Mouse (Mus musculus): ENCODE results near the gene Olfm3.

Gene Olfm3

DNA sequence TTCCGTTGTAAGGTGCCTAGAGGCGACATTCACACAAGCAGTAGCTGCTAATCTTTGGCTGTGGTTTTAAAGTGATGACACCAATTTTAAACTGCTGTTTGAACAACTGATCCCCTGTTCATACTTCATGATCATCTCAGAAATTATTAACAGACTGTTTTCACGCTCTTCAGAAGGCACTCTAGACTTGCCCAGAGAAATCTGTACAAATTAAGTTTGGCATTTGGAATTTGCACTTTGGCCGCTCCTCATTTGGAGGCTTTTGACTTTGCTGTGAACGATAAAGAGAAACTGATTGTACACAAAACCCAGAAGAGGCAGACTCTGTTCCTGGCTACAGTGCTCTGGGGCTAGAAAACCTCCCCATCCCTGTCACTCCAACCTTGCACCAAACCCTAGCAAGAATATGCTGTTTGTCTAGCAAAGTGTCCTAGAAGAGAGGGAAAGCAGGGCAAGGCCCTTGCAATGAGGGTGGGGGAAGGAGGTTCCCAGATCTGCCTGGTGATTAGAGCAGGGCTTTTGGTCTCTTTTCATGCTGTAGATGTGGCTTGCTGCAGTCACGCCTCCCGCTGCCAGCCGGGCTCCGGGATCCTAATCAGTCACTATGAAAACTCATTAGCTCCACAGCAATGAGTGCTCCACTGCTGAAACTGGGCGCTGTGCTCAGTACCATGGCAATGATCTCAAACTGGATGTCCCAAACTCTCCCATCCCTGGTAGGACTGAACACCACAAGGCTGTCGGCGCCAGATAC lies 176.7 kb downstream of the Olfm3 start:
- DNase-seq (ENCODE audit: extremely low spot score, low spot score): peak; percentile 14

DNA sequence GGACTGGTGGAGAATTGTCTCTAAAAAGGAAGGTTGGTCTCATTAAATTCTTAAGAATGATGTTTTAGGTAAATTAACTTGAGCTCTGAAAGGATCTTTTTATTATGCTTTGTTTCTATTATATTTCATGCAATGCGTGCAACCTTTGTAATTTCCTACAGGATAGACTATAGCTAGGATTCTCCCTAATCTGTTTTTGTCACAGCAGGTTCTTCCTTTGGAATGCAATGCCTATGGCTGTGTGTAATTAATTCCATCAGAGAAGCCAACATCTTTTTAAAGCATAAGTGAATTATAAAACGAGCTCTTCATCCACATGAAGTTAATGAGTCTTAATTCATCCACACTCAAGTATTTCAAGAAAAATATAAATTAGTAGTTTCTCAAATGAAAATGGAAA lies 177.5 kb downstream of the Olfm3 start:
- no peak for DNase-seq (ENCODE audit: extremely low spot score, low spot score)

DNA sequence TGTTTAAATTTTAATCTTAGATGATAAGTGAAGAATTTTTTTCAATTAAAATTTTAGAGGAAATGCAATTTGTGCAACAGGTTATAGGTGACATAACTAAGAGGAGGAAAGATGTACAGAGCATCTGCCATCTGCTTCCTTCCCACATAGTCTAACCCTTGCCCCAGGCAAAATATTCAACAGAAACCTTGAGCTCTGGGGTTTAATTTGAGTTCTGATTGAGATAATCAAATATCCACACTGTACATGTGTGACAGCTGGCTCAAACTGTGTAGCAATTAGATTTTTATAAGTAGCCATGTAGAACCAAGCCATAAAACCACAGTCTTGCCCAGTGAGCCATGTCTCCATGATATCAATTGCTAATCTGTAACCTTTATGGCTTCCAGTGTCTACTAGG lies 179.1 kb downstream of the Olfm3 start:
- DNase-seq (ENCODE audit: extremely low spot score, low spot score): no peak

DNA sequence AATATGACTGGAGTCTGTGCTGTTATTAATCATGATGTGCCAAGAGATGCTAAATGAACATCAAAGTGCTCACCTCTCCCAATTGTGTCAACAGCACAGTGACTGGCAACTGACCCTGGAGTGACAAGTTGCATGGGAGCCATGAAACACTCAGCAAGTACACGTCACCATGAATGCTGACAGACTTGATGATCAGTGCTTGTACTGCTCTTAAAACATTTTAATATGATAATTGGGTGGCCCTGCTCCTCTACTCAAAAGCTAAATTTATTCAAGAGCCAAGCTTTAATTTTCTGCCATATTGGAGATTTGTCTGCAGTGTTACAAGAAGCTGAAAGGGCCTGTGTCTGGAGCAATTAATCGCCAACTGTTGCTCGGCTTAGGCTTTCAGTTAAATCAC lies 184.4 kb downstream of the Olfm3 start:
- DNase-seq (ENCODE audit: extremely low spot score, low spot score): no peak

DNA sequence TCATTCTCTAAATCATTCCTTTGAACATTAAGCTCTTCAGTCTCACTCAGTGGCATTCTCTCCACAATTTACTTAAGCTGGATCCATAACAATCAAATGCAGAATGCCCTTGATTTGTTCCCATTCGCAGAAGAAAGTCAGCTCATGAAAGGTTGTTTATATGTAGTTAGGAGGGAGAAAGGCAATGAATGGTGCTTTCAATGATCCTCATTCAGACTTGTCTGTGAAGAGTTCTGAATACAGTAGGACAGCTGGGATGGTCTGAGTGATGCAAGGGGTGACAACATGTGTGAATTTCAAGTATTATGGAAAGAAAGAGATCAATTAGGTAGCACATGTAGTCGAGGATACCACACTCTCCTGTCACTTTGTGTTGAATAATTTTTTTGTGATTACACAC lies 186.8 kb downstream of the Olfm3 start:
- no peak for DNase-seq (ENCODE audit: extremely low spot score, low spot score)

DNA sequence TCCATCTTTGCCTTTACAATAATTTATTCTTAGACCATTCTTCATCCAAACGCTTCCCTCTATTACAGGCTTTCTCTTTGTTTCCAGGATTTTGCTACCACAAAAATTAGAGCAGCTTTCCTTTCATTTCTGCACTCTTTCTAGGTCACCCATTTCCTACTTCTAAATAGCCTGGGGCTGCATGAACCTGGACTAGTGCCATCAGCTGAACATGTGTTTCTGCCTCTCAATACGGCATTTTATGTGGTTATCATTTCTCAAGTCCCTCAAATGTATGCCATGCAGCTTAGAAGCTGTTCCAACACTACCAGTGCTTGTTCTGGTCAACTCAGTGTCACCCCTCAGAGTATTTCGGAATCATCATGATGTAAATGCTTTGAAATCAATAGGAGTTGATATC lies 191.6 kb downstream of the Olfm3 start:
- DNase-seq (ENCODE audit: extremely low spot score, low spot score): no peak

DNA sequence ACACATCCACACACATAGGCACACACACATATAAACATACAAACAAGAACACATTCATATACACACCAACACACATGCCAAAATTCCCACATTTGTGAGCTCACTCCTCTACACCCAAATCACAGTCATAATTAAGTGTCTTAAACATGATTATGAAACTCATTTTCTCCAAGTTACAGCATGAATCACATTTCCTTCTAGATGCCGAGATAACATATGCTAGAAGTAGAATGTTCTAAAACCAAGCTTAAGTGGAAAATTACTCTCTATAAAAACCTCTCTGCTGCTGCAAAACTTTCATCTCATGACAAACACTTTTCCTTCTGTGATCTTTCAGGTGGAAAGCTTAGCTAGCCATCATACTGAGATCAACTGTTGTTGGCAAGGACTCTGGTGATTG lies 195.7 kb downstream of the Olfm3 start:
- no peak for DNase-seq (ENCODE audit: extremely low spot score, low spot score)

DNA sequence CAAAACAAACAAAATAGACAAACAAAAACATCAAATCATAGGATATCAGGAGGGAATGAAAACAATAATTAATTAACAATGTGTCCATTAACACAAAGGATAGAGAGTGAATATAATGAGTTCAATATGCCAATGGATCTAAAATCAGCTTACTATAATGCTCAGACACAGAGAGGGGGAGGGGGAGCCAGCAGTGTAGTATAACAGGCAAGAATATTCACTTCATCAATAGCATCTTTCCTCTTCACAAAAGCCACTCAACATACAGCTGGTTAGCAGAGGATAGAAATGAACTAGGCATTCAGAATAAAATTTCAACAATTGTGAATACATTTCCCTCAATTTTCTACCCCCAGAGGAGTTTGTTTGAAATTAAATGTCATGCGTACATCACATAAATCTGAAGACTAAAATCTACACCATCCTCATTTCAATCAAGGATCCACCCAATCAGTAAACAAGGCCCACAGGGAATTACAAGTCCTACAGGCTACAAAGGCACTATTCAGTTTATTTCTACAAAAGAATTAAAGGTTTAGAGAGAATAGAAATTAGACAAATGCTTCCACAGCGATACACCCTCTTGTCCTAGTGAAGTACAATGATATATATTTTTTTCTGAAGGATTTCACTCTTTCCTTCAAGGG lies 200.4 kb downstream of the Olfm3 start:
- no peak for DNase-seq (ENCODE audit: extremely low spot score, low spot score)

DNA sequence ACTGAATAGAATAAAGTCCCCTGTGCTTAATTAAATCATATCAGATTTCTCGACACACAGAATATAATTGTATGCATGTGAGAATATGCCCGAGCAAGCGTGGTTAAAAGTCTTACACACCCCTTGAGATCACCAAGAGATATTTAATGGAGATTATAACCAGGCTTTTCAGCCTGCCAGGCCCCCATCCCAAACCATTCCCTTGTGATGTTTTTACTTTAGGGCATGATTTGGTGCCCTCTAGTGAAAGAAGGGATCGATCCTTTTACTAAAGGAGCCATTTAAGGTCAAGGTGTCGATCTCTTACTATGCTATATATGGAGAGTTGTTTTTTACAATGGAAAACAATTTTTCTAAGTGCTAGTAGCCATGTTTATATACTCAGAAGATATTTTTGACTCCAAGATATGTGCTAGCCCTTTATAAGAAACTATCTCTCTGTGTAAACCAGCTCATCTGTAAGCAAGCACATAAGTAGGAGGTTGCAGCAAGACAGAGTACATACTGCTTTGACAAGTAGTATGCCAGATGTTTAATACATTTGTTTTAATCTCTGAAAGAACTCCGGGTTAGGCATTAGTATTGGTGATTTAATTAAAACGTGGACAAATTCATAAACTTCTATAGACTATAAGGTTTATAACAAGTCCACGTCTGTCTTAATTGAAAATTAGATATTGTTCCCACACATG lies 201.1 kb downstream of the Olfm3 start:
- no peak for DNase-seq (ENCODE audit: extremely low spot score, low spot score)

DNA sequence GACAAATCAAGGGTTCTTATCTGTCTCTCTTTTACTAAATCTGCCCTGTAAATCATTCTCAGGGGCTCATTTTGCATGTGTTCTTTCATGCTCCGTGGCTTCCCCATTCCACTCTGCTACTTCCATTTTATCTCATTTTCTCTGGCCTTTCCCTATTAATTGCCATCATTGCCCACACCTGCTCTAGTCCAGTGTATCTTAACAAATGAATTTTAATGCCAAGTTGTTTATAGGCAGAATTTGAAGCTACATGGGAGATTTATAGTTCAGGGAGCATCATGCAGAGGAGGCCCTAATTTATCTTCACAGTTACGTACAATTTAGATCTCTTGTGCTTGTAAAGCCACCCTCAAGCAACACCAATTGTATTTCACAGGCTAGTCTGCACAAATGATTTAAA lies 241.8 kb downstream of the Olfm3 start:
- DNase-seq (ENCODE audit: extremely low spot score, low spot score): no peak

DNA sequence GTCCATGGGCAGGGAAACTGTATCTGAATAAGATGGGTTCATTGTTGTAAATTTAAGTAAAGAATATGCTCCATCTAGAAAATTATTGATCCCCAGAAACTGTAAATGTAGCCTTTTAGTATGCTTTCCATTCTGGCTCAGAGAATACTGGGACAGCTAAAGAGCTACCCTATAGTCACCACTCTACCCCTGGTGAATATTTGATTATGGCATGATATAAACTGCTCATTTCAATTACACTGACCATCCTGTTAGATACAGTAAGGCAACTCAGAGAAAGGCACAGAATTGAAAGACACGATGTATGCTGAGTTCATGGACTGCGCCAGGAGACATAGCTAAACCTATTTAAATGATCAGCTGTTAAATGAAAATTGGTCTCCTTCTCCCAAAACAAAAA lies 242.4 kb downstream of the Olfm3 start:
- DNase-seq (ENCODE audit: extremely low spot score, low spot score): no peak

DNA sequence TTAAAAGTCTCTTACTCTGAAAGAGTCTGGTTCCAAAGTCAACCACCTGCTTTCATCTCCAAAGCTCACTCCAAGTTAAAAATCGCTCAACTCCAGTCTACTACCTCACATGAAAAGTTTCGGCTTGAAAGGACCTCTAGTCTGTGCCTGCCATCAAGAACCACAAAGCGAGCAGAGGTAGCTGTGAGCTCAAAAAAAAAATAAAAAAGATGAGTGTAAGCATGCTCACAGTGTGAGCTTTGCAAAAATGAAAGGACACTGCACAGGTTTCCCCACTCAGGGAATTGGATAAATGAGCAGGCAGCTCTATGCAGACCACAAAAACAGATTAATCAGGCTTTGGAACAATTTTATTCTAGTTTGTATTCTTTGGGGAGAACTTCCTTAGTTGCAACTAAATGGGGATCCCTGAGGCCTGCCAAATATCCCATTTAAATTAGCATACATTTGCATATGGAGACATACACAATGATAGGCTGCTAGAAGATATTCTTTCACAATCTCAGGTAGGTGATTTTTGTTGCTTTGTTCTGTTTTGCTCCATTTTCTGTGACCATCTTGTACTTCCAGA lies 255.1 kb downstream of the Olfm3 start:
- no peak for DNase-seq (ENCODE audit: extremely low spot score, low spot score)

DNA sequence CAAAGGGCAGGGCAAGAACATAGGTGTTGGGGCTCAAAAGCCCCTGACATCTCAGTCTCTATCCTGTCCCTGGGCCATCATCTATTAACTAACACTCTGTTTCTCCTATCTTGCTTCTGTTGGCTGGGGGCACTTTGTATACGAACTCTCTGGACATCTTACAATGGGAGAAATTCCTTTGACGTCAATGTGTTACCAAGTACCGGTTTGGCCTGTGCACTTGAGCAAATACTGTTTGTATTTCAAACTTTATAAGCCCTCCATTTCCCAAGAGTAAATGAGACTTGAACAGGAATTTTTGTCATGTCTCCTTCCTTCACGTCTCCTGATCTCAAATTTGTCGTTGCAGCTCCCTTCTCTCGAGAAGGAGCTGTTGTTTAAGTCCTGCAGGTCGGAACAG lies 270.7 kb downstream of the Olfm3 start:
- DNase-seq (ENCODE audit: extremely low spot score, low spot score): no peak

Measured in neural tube, embryonic 10.5 days (tissue).